Mouse (Mus musculus): Measurements from ENCODE around the gene Plekhb1. TPM values are rescaled to one million over a fixed set of nuclear protein-coding genes. Genes with fewer than 3 reads are reported as not detected.
A peak's percentile ranks its signal among the peaks of the same experiment; 100 is the strongest.

The Plekhb1 gene
- polyA plus RNA-seq, 1 experiment from 2014 or later: 0.41 TPM

DNA sequence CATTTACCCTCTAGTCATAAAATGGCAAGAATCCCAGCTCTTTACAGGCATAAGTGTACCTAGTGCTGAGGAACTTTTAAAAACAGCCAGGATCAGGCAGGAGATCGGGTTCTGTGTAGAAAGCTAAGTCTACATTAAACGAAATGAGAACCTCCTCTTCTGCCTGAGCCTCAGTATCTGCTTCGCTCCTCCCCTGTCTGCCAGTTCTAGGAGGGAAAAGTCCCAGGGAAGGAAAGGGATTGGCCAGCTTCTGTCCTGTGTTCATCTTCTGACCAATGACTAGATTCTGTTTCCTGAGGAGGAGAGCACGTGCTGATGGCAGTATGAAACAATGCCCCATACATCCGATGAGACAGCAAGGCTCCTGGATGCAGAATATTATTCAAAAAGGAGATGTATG, 18.9 kb upstream of the Plekhb1 start:
- Histone ChIP-seq H3K9ac (no peak overlapping the region), H3K4me2 (no peak overlapping the region), H3K4me3 (replicated peaks) (no peak overlapping the region), H3K27me3 (peaks cover 4% of the 10 kb centered on the region; the same call in 1 of the 2 replicates), H3K9me3 (replicated peaks) (no peaks in the 10 kb centered on the region), H3K27ac (no peak overlapping the region), H3K36me3 (no peaks in the 10 kb centered on the region), H3K4me1 (replicated peaks) (peaks cover 27% of the 10 kb centered on the region)
- 40% methylated on average over 5 of the region's 5 CpGs for WGBS (ENCODE audit: insufficient replicate concordance)
- DNase-seq: no peak
- ATAC-seq (ENCODE audit: low read depth): no peak

GRCm38 (mm10) chr7:100678948-100679880, 17.0 kb upstream of the Plekhb1 start:
- Histone ChIP-seq H3K9ac (no peak overlapping the region), H3K27ac (no peak overlapping the region), H3K4me1 (replicated peaks) (peaks cover 13% of the 10 kb centered on the region), H3K4me2 (no peak overlapping the region), H3K4me3 (replicated peaks) (no peak overlapping the region), H3K9me3 (replicated peaks) (no peaks in the 10 kb centered on the region), H3K36me3 (no peaks in the 10 kb centered on the region), H3K27me3 (peaks cover 15% of the 10 kb centered on the region)
- no peak for DNase-seq
- WGBS (ENCODE audit: insufficient replicate concordance): 53% methylated on average over 15 of the region's 15 CpGs
- no peak for ATAC-seq (ENCODE audit: low read depth)

GRCm38 (mm10) chr7:100678052-100678451, 15.8 kb upstream of the Plekhb1 start:
- Histone ChIP-seq H3K27ac (no peak overlapping the region), H3K4me3 (replicated peaks) (no peak overlapping the region), H3K9me3 (replicated peaks) (no peaks in the 10 kb centered on the region), H3K27me3 (peaks cover 24% of the 10 kb centered on the region), H3K9ac (no peak overlapping the region), H3K4me2 (no peak overlapping the region), H3K36me3 (no peaks in the 10 kb centered on the region), H3K4me1 (replicated peaks) (peaks cover 6% of the 10 kb centered on the region; the same call in 1 of the 2 replicates)
- ATAC-seq (ENCODE audit: low read depth): no peak
- no peak for DNase-seq
- 73% methylated on average over 5 of the region's 5 CpGs for WGBS (ENCODE audit: insufficient replicate concordance)

DNA sequence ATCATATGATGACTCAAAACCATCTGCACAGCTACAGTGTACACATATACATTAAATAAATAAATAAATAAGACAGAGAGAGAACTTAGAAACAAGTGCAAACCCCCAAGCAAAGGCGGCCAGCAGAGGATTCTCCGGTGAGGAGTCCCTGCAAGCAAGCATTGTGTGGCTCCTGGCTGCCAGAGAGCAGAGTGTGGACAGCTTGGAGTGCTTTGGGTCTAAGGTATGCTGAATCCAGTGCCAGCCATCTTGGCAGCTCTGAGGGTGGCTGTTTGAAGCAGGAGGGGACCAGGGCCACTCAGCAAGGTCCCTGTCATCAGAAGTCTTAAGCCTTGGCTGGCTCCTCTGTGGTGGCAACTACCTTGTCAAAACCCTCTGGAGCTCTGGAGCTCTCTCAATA, 12.7 kb upstream of the Plekhb1 start:
- Histone ChIP-seq H3K9me3 (replicated peaks) (no peaks in the 10 kb centered on the region), H3K4me3 (replicated peaks) (no peak overlapping the region), H3K36me3 (no peaks in the 10 kb centered on the region), H3K4me2 (no peak overlapping the region), H3K27me3 (peaks cover 38% of the 10 kb centered on the region), H3K4me1 (replicated peaks) (peaks cover 6% of the 10 kb centered on the region; the same call in 1 of the 2 replicates), H3K9ac (no peak overlapping the region), H3K27ac (no peak overlapping the region)
- WGBS (ENCODE audit: insufficient replicate concordance): 84% methylated on average over 2 of the region's 2 CpGs
- no peak for ATAC-seq (ENCODE audit: low read depth)
- peak; percentile 18 for DNase-seq

DNA sequence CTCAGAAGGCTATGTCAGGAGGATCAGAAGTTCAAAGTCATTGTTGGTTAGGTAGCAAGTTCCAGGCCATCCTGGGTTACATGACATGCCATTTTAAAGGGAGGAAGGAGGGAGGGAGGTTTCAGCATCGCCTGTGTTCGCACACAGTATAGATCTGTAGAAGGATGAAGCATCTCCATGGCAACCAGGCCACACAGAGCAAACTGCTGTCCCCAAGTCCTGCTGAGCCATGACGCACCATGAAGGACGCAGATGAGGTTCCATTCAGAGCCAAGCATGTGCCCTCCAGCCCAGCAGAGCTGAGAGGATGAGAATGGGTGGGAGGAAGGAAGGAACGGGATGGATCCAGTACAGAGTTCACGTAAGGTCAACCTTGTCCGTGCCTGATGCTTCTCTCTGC, 11.2 kb upstream of the Plekhb1 start:
- H3K4me1 ChIP-seq (replicated peaks): no peaks in the 10 kb centered on the region
- no peaks in the 10 kb centered on the region for H3K36me3 ChIP-seq
- ATAC-seq (ENCODE audit: low read depth) (no peak), DNase-seq (no peak)
- peaks cover 38% of the 10 kb centered on the region for H3K27me3 ChIP-seq
- no peak overlapping the region for H3K9ac ChIP-seq
- WGBS (ENCODE audit: insufficient replicate concordance): 52% methylated on average over 7 of the region's 7 CpGs
- no peak overlapping the region for H3K27ac ChIP-seq
- no peak overlapping the region for H3K4me3 ChIP-seq (replicated peaks)
- no peak overlapping the region for H3K4me2 ChIP-seq
- no peaks in the 10 kb centered on the region for H3K9me3 ChIP-seq (replicated peaks)

GRCm38 (mm10) chr7:100670646-100671045, 8.4 kb upstream of the Plekhb1 start:
- peaks cover 39% of the 10 kb centered on the region for H3K27me3 ChIP-seq
- H3K4me1 ChIP-seq (replicated peaks): no peaks in the 10 kb centered on the region
- ATAC-seq (ENCODE audit: low read depth): no peak
- no peak overlapping the region for H3K4me3 ChIP-seq (replicated peaks)
- DNase-seq: no peak
- no peak overlapping the region for H3K9ac ChIP-seq
- no peak overlapping the region for H3K4me2 ChIP-seq
- H3K27ac ChIP-seq: no peak overlapping the region
- WGBS (ENCODE audit: insufficient replicate concordance): 63% methylated on average over 5 of the region's 5 CpGs
- H3K9me3 ChIP-seq (replicated peaks): no peaks in the 10 kb centered on the region
- no peaks in the 10 kb centered on the region for H3K36me3 ChIP-seq

DNA sequence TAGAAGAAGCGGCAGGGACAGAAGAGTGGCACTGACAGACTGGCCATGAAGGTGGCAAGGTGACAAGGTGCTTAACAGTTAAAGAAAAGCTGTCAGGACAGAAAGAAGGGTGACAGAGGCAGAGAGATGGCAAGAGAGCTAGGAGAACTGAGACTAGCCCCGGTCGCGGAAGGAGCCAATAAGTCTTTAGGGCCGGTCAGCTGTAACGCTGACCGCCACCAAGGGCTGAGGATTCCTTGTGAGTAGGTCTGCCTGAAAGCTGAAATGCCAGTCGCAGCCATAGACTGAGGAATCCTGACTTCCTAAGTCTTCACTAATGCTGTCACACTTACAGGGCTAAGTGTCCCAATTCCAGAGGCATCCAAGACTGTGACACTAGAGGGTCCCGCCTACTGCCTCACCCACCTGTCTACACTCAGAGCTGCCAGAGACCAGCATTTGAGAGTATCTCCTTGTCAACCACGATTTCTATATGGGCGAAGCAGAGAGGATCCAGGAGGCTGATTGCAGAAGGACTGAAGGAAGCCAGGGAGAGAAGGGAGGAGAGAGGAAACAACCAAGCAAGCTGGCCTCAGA, 1.6 kb upstream of the Plekhb1 start:
- Histone ChIP-seq H3K27me3 (peaks cover 20% of the 10 kb centered on the region; the same call in 1 of the 2 replicates), H3K9ac (no peak overlapping the region), H3K4me2 (0 out of 2 replicates have a peak overlapping the region, but pooled peaks have one; percentile 9), H3K4me1 (replicated peaks) (peaks cover 12% of the 10 kb centered on the region), H3K4me3 (replicated peaks) (no peak overlapping the region), H3K27ac (no peak overlapping the region), H3K9me3 (replicated peaks) (no peaks in the 10 kb centered on the region), H3K36me3 (no peaks in the 10 kb centered on the region)
- DNase-seq (no peak), ATAC-seq (ENCODE audit: low read depth) (no peak)
- WGBS (ENCODE audit: insufficient replicate concordance): 54% methylated on average over 11 of the region's 11 CpGs

GRCm38 (mm10) chr7:100663190-100663589, 976 bp upstream of the Plekhb1 start:
- H3K9me3 ChIP-seq (replicated peaks): no peaks in the 10 kb centered on the region
- peaks cover 14% of the 10 kb centered on the region for H3K4me1 ChIP-seq (replicated peaks)
- peak; percentile 67 for DNase-seq
- H3K4me2 ChIP-seq: 0 out of 2 replicates have a peak overlapping the region, but pooled peaks have one; percentile 9
- H3K4me3 ChIP-seq (replicated peaks): no peak overlapping the region
- H3K27me3 ChIP-seq: peaks cover 20% of the 10 kb centered on the region; the same call in 1 of the 2 replicates
- no peak overlapping the region for H3K9ac ChIP-seq
- ATAC-seq (ENCODE audit: low read depth): peak; percentile 74
- H3K27ac ChIP-seq: no peak overlapping the region
- 2% methylated on average over 13 of the region's 13 CpGs for WGBS (ENCODE audit: insufficient replicate concordance)
- H3K36me3 ChIP-seq: no peaks in the 10 kb centered on the region

- no peaks in the 10 kb centered on the region for H3K36me3 ChIP-seq
- ATAC-seq (ENCODE audit: low read depth) (no peak), DNase-seq (no peak)
- peaks cover 15% of the 10 kb centered on the region for H3K4me1 ChIP-seq (replicated peaks)
- H3K9me3 ChIP-seq (replicated peaks): no peaks in the 10 kb centered on the region
- H3K9ac ChIP-seq: no peak overlapping the region
- WGBS (ENCODE audit: insufficient replicate concordance): 61% methylated on average over 7 of the region's 7 CpGs
- no peak overlapping the region for H3K4me2 ChIP-seq
- H3K27ac ChIP-seq: no peak overlapping the region
- peaks cover 16% of the 10 kb centered on the region; the same call in 1 of the 2 replicates for H3K27me3 ChIP-seq
- no peak overlapping the region for H3K4me3 ChIP-seq (replicated peaks)
These were observed 950 bp downstream of the Plekhb1 start for GRCm38 (mm10) chr7:100661264-100661663.

DNA sequence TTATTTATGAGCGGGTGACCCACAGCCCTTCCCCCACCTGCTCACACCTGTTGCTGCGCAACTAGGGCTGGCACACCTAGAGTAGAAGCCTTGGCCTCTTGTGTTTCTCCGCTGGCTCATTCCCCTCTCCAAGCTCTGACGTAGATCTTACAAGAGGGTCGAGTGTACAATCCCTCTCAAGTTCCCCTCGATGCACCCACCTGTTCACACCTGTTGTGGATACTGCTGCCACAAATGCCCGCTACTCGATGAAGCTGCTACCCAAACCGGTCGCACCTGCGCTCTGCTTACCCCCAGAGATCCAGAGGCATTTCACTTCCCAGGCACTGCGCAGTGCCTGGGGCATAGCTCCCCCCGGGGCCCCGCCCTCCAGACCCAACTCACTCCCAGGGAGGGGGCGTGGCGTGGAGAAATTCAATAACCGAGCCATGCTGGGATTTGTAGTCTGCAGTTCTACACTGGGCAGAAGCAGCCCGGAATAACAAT, 4.1 kb downstream of the Plekhb1 start:
- H3K4me2 ChIP-seq: peak overlapping the region; percentile 30; the same call in 1 of the 2 replicates
- ATAC-seq (ENCODE audit: low read depth): 0 out of 2 replicates have a peak, but pooled peaks have one; percentile 37
- DNase-seq: peak; percentile 26

DNA sequence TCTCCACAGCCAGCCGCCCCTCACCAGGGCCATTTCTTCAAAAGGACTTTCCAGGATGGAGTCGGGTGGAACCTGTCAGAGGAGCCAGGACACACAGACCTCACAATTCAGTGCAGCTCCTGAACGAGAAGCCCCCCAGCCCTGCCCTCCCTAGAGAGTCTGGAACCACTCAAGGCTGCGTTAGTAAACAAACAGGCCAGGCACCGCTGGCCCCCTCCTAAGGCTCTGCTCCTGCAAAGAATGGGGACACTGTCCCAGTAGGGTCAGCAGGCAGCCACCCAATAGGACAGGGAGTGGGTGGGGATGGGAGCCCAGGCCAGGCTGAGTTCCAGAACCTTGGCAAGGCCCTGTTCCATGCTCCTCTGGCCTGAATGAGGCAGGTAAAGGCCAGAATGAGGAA, 5.5 kb downstream of the Plekhb1 start:
- Histone ChIP-seq H3K36me3 (no peaks in the 10 kb centered on the region), H3K27me3 (no peaks in the 10 kb centered on the region), H3K4me2 (no peak overlapping the region), H3K9me3 (replicated peaks) (no peaks in the 10 kb centered on the region), H3K27ac (no peak overlapping the region), H3K4me3 (replicated peaks) (no peak overlapping the region), H3K9ac (no peak overlapping the region), H3K4me1 (replicated peaks) (0 out of 2 replicates have a peak, but pooled peaks cover 3% of the 10 kb centered on the region)
- no peak for DNase-seq
- WGBS (ENCODE audit: insufficient replicate concordance): 49% methylated on average over 5 of the region's 5 CpGs
- no peak for ATAC-seq (ENCODE audit: low read depth)

More for the DNA sequence above, 4.1 kb downstream of the Plekhb1 start:
- H3K4me1 ChIP-seq (replicated peaks): peaks cover 5% of the 10 kb centered on the region
- WGBS (ENCODE audit: insufficient replicate concordance): 36% methylated on average over 18 of the region's 18 CpGs
- H3K36me3 ChIP-seq: no peaks in the 10 kb centered on the region
- no peak overlapping the region for H3K4me3 ChIP-seq (replicated peaks)
- H3K27me3 ChIP-seq: no peaks in the 10 kb centered on the region
- H3K27ac ChIP-seq: no peak overlapping the region
- no peaks in the 10 kb centered on the region for H3K9me3 ChIP-seq (replicated peaks)
- H3K9ac ChIP-seq: no peak overlapping the region

Measured in liver, embryonic 13.5 days (tissue).